ENCODE assay signal across 8 mouse cellular contexts in genomic region chr7:97416906-97417777, GRCm38 (mm10). TPM values are rescaled to one million over a fixed set of nuclear protein-coding genes. Genes with fewer than 3 reads are reported as not detected.
DNase-seq lines count a peak whose midpoint lies in the region; ATAC-seq and TF ChIP-seq lines count a peak whose summit lies in the region.

Gene Thrsp (minus strand): TSS chr7:97417730.

- no peak for ATAC-seq in activated CD4-positive, CD25-positive, alpha-beta regulatory T cell, adult 4 months

- peak; percentile 73 for DNase-seq in MN1 (ENCODE audit: low spot score)
- peak; percentile 95 to 97 for DNase-seq in cerebellum, postnatal 10 days
- peak; percentile 83 to 86 for DNase-seq in heart, adult 9 months (ENCODE audit: low spot score in 2 of 2)
- peak; percentile 64 to 83 for DNase-seq in layer of hippocampus, adult 18-20 months (ENCODE audit: low spot score in 2 of 2)
- DNase-seq in lung, postnatal 4 days = peak; percentile 50 to 62
- DNase-seq in c-Kit-positive CD71-positive TER-119-positive erythroid progenitor cells, embryonic 14.5 days (ENCODE audit: low spot score) = no peak

- no peaks in the 10 kb centered on the region for H3K27me3 ChIP-seq in E14TG2a.4 (ENCODE audit: insufficient read depth, low read length)

- H3K9me3 ChIP-seq in E14TG2a.4 (ENCODE audit: low read length) = no peaks in the 10 kb centered on the region

- no peaks in the 10 kb centered on the region; the same call in 1 of the 2 replicates for H3K36me3 ChIP-seq in E14TG2a.4 (ENCODE audit: insufficient read depth, low read length)

- TF ChIP-seq CTCF in E14TG2a.4 (conservative IDR thresholded peaks at IDR 0.05; ENCODE audit: low read length) = no peak

- H3K4me1 ChIP-seq in E14TG2a.4 (replicated peaks; ENCODE audit: low read depth, low read length) = peaks cover 57% of the 10 kb centered on the region

- H3K4me3 ChIP-seq in E14TG2a.4 (replicated peaks; ENCODE audit: low read length) = peak within 1 kb of the TSS; percentile 70

RNA-seq across cellular contexts. Expression of gene Thrsp, which starts in this region (rescaled TPM):
- total RNA-seq in layer of hippocampus, adult 18-20 months (2021) = 10 to 100 TPM; 41.0 to 47.8 TPM
- not detected for polyA plus RNA-seq in activated CD4-positive, CD25-positive, alpha-beta regulatory T cell, adult 4 months (2017; shearing (Covaris generic))
